Mouse (Mus musculus) embryonic facial prominence, embryonic 14.5 days (tissue): ENCODE data around the gene Mcrip1. TPM values are rescaled to one million over a fixed set of nuclear protein-coding genes. Genes with fewer than 3 reads are reported as not detected.

Source experiments
- ATAC-seq: fragments of 200-750 bp; cut with Nextera tagmentation; 2 replicates; pipeline ENCODE4 v1.8.0; 2017; ENCODE audit warnings: low read depth, moderate number of reproducible peaks, moderate TSS enrichment
- DNase-seq: peaks from one replicate; pipeline ENCODE4 v3.0.0-alpha.2; 2015; ENCODE audit warnings: low spot score
- H3K27ac ChIP-seq: fragments of 300-500 bp; sonication (generic); replicated peaks from 2 replicates; pipeline ENCODE4 v1.5.1; 2014; ENCODE audit warnings: low read depth, mild to moderate bottlenecking, low read length, moderate library complexity
- H3K27me3 ChIP-seq: fragments of 300-500 bp; sonication (generic); replicated peaks from 2 replicates; pipeline ENCODE4 v1.6.1; 2014; ENCODE audit warnings: low read length; ENCODE audit not compliant: control insufficient read depth, insufficient read depth
- H3K36me3 ChIP-seq: fragments of 300-500 bp; sonication (generic); 2 replicates; pipeline ENCODE4 v1.6.1; 2014; ENCODE audit warnings: low read length, mixed read lengths; ENCODE audit not compliant: control insufficient read depth, insufficient read depth
- H3K4me1 ChIP-seq: fragments of 300-500 bp; sonication (generic); 2 replicates; pipeline ENCODE4 v1.6.1; 2014; ENCODE audit warnings: antibody characterized with exemption, low read length; ENCODE audit not compliant: control insufficient read depth, insufficient read depth
- H3K4me2 ChIP-seq: fragments of 300-500 bp; sonication (generic); 2 replicates; pipeline ENCODE4 v1.6.1; 2014; ENCODE audit warnings: low read depth, mild to moderate bottlenecking, low read length, moderate library complexity, mixed read lengths
- H3K4me3 ChIP-seq: fragments of 300-500 bp; sonication (generic); 2 replicates; pipeline ENCODE4 v1.5.1; 2014; ENCODE audit warnings: low read depth, mild to moderate bottlenecking, low read length
- H3K9ac ChIP-seq: fragments of 300-500 bp; sonication (generic); 2 replicates; pipeline ENCODE4 v1.6.1; 2014; ENCODE audit warnings: low read depth, mild to moderate bottlenecking, low read length, moderate library complexity, mixed read lengths
- H3K9me3 ChIP-seq: fragments of 300-500 bp; sonication (generic); 2 replicates; pipeline ENCODE4 v1.6.1; 2016; ENCODE audit warnings: low read length; ENCODE audit not compliant: control insufficient read depth
- WGBS: fragments of 180-500 bp; shearing (Covaris S2); extraction: QIAGEN DNeasy Blood & Tissue Kit; methylation state at CpG from one replicate; pipeline ENCODE4 v1.1.7; 2014; 5-methylcytosine and 5-hydroxymethylcytosine counted together
- polyA plus RNA-seq: library from polyadenylated mRNA; unstranded; fragments of >200 nt; fragmentation: Nextera tagmentation; extraction: Ambion mirVana; gene quantifications from 2 replicates; pipeline ENCODE4 v1.2.1, GENCODE M21; 2014

Gene Mcrip1
- polyA plus RNA-seq, 1 experiment from 2014 or later, result 238 TPM

DNA sequence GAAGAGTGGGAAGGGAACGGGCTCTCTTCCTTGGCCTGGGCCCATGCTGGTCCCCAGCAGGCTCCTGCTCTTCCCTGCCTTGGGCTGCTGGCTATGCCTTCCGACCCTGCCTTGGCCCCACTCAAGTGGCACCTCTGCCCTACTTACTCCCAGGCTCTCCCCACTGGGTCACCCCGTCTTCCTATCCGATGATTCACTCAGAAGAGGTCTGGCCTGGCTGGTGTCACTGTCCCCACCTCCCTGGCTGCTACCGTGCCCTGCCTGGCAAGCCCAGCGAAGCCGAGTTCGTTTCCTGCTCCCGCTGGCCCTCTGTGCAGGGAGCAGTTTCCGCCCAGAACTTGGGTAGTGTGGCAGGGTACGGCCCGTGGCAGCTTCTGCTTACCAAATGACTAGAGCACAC, 51.3 kb downstream of the Mcrip1 start:
- H3K27ac ChIP-seq, result no peak overlapping the region
- WGBS, result 94% methylated on average over 12 of the region's 12 CpGs
- H3K27me3 ChIP-seq, result no peaks in the 10 kb centered on the region
- DNase-seq (no peak), ATAC-seq (no peak)
- H3K4me2 ChIP-seq, result no peak overlapping the region
- H3K4me1 ChIP-seq, result peaks cover 6% of the 10 kb centered on the region
- no peaks in the 10 kb centered on the region for H3K9me3 ChIP-seq
- no peak overlapping the region for H3K4me3 ChIP-seq
- H3K9ac ChIP-seq, result no peak overlapping the region
- peaks cover 46% of the 10 kb centered on the region for H3K36me3 ChIP-seq

DNA sequence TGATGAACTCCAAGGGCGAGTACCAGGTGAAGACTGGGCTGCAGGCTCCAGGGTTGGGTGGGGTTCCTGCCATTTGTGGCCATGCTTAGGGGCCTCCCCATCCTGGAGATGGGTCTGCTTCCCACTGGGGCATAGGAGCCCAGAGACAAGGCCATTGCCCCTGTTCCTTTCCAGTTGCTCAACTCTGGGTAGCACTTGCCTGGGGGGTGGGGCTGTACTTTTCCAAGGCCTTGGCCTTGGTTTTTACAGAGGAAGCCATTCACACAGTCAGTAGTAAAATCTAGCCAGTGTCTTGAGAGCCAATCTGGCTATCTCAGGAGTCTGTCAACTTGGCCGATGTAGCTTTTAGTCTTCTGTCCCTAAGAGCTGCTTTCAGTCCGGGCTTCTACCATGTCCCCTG, 52.1 kb downstream of the Mcrip1 start:
- Histone ChIP-seq H3K4me3 (no peak overlapping the region), H3K27ac (no peak overlapping the region), H3K4me1 (peaks cover 11% of the 10 kb centered on the region), H3K36me3 (peaks cover 46% of the 10 kb centered on the region), H3K9me3 (no peaks in the 10 kb centered on the region), H3K27me3 (no peaks in the 10 kb centered on the region), H3K4me2 (no peak overlapping the region), H3K9ac (no peak overlapping the region)
- WGBS, result 97% methylated on average over 3 of the region's 3 CpGs
- no peak for ATAC-seq
- DNase-seq, result no peak

DNA sequence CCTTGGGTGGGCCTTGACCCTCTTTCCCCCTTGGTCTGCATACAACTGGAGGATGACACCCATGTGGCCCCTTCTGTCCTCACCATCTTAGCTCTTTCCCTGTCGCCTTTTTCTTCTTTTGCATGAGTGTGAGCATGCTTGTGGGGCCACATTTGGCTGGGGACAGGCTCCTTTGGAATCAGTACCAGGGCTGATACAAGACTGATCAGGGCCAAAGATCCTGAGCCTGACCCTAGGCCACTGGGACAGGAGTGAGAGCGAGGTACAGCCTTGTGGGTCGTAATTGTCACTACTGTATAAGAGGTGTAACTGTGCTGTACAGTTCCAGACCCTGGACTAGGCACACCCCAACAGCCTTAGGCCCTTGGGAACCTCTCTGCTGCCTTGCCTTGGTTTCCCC, 55.6 kb downstream of the Mcrip1 start:
- Histone ChIP-seq H3K36me3 (peaks cover 55% of the 10 kb centered on the region), H3K4me2 (peak overlapping the region; percentile 86), H3K27ac (no peak overlapping the region), H3K9me3 (no peaks in the 10 kb centered on the region), H3K9ac (no peak overlapping the region), H3K27me3 (no peaks in the 10 kb centered on the region), H3K4me1 (peaks cover 28% of the 10 kb centered on the region), H3K4me3 (no peak overlapping the region; the same call in 1 of the 2 replicates)
- 81% methylated on average over 3 of the region's 3 CpGs for WGBS
- no peak for ATAC-seq
- no peak for DNase-seq

DNA sequence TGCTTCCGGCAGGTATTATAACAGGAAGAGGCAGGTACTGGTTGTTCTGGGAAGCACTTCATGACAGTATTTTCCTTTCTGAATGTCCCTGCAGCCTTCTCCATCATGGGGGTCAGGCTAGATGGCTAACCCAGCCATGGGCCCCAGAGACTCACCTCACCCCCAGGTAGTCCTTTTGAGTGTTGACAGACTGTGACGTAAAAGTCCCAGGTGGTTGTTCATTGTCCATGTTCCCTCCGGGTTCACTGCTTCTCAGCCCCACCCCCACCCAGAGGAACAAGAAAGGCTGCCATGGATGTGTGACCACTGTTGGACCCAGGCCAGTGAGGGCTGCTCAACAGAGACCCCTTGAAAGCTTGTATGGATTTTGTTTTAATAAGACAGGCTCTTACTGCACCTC, 56.2 kb downstream of the Mcrip1 start:
- no peaks in the 10 kb centered on the region for H3K9me3 ChIP-seq
- peak overlapping the region; percentile 86 for H3K9ac ChIP-seq
- WGBS, result 34% methylated on average over 3 of the region's 3 CpGs
- ATAC-seq (no peak), DNase-seq (no peak)
- H3K27ac ChIP-seq, result peak overlapping the region; percentile 77
- no peaks in the 10 kb centered on the region for H3K27me3 ChIP-seq
- H3K36me3 ChIP-seq, result peaks cover 55% of the 10 kb centered on the region
- peak overlapping the region; percentile 86 for H3K4me2 ChIP-seq
- peaks cover 28% of the 10 kb centered on the region for H3K4me1 ChIP-seq
- H3K4me3 ChIP-seq, result peak overlapping the region; percentile 83

Other genes starting within 250 kb of the Mcrip1 start
- gene Actg1, start 201.2 kb downstream of the Mcrip1 start, polyA plus RNA-seq, result 2,264 and 2,593 TPM in 2 replicates
- 0.48 and 1.1 TPM in 2 replicates for gene Fscn2, start 188.2 kb downstream of the Mcrip1 start, polyA plus RNA-seq
- gene Faap100, start 171.0 kb downstream of the Mcrip1 start, polyA plus RNA-seq, result 30.0 and 32.7 TPM in 2 replicates
- gene Nploc4, start 112.0 kb downstream of the Mcrip1 start, polyA plus RNA-seq, result 38.1 and 44.6 TPM in 2 replicates
- 0.63 TPM in 1 of 2 replicates, not detected in the other for gene Tspan10, start 107.1 kb downstream of the Mcrip1 start, polyA plus RNA-seq
- gene Pde6g, start 96.2 kb downstream of the Mcrip1 start, polyA plus RNA-seq, result not detected in 2 replicates
- 12.8 and 15.3 TPM in 2 replicates for gene Oxld1, start 91.7 kb downstream of the Mcrip1 start, polyA plus RNA-seq
- gene Ccdc137, start 91.6 kb downstream of the Mcrip1 start, polyA plus RNA-seq, result 27.7 and 27.9 TPM in 2 replicates
- 43.2 and 46.4 TPM in 2 replicates for gene Arl16, start 82.1 kb downstream of the Mcrip1 start, polyA plus RNA-seq
- 135 and 148 TPM in 2 replicates for gene Mrpl12, start 65.1 kb downstream of the Mcrip1 start, polyA plus RNA-seq
- 47.6 and 53.1 TPM in 2 replicates for gene Slc25a10, start 57.9 kb downstream of the Mcrip1 start, polyA plus RNA-seq
- gene Gcgr, start 19.0 kb downstream of the Mcrip1 start, polyA plus RNA-seq, result 1.0 and 1.4 TPM in 2 replicates
- 9.6 and 9.7 TPM in 2 replicates for gene Ppp1r27, start 1.4 kb upstream of the Mcrip1 start, polyA plus RNA-seq
- 996 and 1,037 TPM in 2 replicates for gene P4hb, start 23.5 kb upstream of the Mcrip1 start, polyA plus RNA-seq
- 558 and 609 TPM in 2 replicates for gene Arhgdia, start 31.9 kb upstream of the Mcrip1 start, polyA plus RNA-seq
- 406 and 433 TPM in 2 replicates for gene Alyref, start 48.6 kb upstream of the Mcrip1 start, polyA plus RNA-seq
- gene Anapc11, start 48.7 kb upstream of the Mcrip1 start, polyA plus RNA-seq, result 238 and 242 TPM in 2 replicates
- gene Npb, start 58.8 kb upstream of the Mcrip1 start, polyA plus RNA-seq, result 1.3 and 1.8 TPM in 2 replicates
- 88.8 and 97.5 TPM in 2 replicates for gene Pcyt2, start 68.2 kb upstream of the Mcrip1 start, polyA plus RNA-seq
- gene Sirt7, start 75.5 kb upstream of the Mcrip1 start, polyA plus RNA-seq, result 21.8 and 23.0 TPM in 2 replicates
- 26.3 and 26.8 TPM in 2 replicates for gene Mafg, start 83.9 kb upstream of the Mcrip1 start, polyA plus RNA-seq
- 56.7 and 64.7 TPM in 2 replicates for gene Pycr1, start 94.0 kb upstream of the Mcrip1 start, polyA plus RNA-seq
- 3.4 and 3.6 TPM in 2 replicates for gene Myadml2, start 98.4 kb upstream of the Mcrip1 start, polyA plus RNA-seq
- gene Notum, start 111.4 kb upstream of the Mcrip1 start, polyA plus RNA-seq, result 3.6 and 4.9 TPM in 2 replicates
- 93.1 and 100.0 TPM in 2 replicates for gene Aspscr1, start 123.2 kb upstream of the Mcrip1 start, polyA plus RNA-seq
- 139 and 145 TPM in 2 replicates for gene Cenpx, start 164.0 kb upstream of the Mcrip1 start, polyA plus RNA-seq
- 46.5 and 50.7 TPM in 2 replicates for gene Lrrc45, start 164.2 kb upstream of the Mcrip1 start, polyA plus RNA-seq
- 16.5 and 16.6 TPM in 2 replicates for gene Rac3, start 171.7 kb upstream of the Mcrip1 start, polyA plus RNA-seq
- gene Dcxr, start 177.6 kb upstream of the Mcrip1 start, polyA plus RNA-seq, result 23.5 and 27.0 TPM in 2 replicates
- 58.3 and 113 TPM in 2 replicates for gene Cbr2, start 182.4 kb upstream of the Mcrip1 start, polyA plus RNA-seq
- gene Hmga1b, start 213.1 kb upstream of the Mcrip1 start, polyA plus RNA-seq, result 3.0 and 4.8 TPM in 2 replicates
- 32.5 and 36.9 TPM in 2 replicates for gene Rfng, start 234.5 kb upstream of the Mcrip1 start, polyA plus RNA-seq
- gene Gps1, start 234.5 kb upstream of the Mcrip1 start, polyA plus RNA-seq, result 207 and 219 TPM in 2 replicates
- gene Dus1l, start 246.7 kb upstream of the Mcrip1 start, polyA plus RNA-seq, result 51.0 and 63.8 TPM in 2 replicates